Mouse (Mus musculus): ENCODE measurements around the gene Cenpe.
A peak's percentile ranks its signal among the peaks of the same experiment; 100 is the strongest.

Gene Cenpe

DNA sequence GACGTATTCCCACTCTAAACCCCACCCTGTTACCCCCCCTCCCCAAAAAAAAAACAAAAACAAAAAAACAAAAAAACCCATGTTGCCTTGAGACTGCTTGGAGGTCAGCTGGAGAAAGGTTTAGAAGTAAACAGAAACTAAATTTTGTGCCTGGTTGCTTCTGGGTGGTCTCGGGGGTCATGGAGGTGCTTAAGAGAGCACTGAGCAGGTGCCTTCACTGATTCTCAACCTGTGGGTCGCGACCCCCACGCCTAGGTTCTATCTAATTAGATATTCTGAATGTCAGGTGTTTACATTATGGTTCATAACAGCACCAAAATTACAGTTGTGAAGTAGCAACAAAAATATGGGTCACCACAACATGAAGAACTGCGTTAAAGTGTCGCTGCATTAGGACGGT is 69.4 kb downstream of the Cenpe start:
- DNase-seq: no peak

DNA sequence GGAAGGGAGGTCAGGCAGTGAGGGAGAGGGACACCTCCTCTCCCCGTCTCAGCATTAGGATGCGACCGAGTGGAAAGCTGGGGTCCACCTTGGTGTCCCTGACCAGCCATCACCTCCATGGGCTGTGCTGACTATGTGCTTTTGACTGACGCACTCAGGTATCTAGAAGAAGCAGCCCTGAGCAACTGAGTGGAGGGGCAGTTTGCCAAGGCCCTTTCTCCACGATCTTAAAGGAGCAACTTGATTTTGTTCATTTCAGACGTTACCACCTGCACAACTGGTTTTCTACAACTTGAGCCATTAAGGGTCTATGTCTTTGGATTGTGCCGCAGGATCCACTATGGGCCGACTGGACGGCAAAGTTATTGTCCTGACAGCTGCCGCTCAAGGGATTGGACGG is 72.9 kb downstream of the Cenpe start:
- DNase-seq: no peak

DNA sequence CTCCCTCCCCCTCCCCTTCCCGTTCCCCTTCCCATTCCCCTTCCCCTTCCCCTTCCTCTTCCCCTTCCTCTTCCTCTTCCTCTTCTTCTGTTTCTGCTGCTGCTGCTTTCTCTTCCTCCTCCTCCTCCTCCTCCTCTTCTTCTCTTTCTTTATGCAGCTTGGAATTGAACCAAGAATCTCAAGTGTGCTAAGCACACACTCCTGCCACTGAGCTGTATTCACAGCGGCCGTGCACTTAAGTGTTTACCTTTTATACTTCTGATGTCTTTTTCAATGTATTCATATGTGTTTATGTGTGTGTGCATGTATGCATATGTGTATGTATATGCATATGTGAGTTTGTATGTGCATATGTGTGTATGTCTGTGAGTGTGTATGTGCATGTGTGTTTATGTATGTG is 73.5 kb downstream of the Cenpe start:
- DNase-seq: no peak

- DNase-seq: no peak
These were observed 75.9 kb downstream of the Cenpe start for GRCm38 (mm10) chr3:135288138-135288750.

DNA sequence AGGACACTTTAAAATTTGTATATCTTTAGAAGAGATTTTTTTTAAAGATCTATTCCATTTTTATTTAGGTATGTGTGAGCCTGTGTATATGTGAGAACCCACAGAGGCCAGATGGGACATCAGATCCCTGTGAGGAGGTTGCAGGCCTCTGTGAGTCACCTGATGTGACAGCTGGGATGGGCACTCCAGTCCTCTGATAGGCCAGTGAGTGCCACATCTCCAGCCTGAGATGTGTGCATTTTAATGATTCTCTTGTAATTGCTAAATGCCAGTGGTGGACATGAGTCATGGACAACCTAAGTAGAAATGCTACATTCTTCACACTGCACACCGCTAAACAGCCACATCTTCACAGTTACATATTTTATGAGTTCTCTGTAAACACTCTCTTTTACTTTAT is 76.8 kb downstream of the Cenpe start:
- no peak for DNase-seq

DNA sequence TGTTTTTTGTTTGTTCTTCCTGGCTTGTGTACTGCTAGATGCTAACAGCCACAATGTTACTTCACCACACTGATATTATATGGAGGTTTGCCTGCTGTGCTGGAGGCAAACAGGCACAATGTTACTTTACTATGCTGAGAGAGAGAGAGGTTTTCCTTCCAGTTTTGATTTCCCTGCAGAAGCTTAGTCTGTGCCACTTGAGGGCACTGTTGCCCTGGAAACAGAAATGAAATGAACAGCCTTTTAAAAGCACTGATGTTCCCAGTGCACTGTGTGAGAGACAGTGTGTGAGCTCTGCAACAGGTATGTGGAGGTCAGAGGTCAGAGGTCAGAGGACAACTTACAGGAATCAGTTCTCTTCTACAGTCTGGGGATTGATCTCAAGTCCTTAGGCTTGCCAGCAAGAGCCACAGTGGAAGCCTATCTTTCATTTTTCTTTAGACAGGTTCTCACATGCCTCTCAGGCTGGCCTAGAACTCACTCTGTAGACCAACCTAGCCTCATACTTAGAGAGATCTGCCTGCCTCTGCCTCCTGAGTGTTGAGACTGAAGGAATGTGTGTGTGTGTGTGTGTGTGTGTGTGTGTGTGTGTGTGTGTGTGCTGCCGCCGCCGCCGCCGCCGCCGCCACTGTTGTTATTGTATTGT is 78.0 kb downstream of the Cenpe start:
- DNase-seq: peak; percentile 68

DNA sequence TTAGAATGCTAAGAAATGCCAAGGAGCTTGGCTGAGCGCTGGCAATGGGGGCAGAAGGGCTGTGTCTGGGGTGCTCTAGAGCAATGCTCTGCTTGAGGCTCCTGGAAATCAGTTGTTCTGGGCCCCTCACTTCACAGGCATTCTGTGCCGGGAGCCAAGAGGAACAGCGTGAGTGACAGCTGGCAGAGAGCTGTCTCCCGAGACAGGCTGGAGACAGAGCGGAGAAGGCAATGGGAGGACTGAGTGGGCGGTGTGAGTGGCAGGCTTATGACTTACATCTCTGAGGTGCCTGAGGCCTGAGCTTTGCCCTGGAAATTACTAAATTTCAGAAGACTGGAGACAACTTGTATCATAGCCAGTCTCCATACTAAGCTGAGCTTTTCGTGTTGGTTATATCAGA is 81.4 kb downstream of the Cenpe start:
- no peak for DNase-seq

DNA sequence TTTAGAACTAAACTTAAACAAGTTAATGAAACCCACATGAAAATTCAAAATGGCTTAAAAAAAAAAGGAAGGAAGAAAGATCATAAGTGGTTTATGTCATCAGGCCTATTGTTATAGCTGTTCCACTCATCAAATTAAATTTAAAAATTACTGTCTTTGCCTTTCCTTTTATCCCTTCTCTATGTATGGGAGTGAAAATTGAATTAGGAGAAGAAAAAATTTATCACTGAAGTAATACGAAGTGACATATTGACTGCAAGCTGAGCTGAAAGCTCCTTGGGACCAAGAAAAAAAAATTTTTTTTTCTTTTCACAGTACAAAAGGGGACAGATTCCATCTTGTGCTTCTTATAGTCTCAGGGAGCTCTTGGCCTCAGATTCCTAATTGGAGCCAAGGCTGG is 83.2 kb downstream of the Cenpe start:
- DNase-seq: no peak

DNA sequence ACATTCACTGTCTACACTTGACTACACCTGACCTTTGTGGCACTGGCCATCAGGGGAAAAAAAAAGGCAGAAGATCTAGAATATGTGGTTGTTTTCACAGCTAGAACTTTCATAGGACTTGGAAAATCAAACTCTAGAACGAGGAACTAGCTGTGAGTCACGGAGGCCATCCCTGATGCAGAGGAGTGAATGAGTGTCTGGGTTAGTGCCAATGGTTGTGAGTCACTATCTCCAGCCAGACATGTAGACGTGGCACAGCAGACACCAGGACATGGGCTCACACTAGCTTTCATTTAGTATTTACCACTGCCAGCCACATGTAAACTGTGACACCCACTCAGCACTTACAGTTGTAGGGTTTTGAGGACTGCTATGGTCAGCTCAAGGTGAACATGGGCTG is 86.2 kb downstream of the Cenpe start:
- DNase-seq: no peak

GRCm38 (mm10) chr3:135300081-135300480 is 87.7 kb downstream of the Cenpe start:
- DNase-seq: no peak

DNA sequence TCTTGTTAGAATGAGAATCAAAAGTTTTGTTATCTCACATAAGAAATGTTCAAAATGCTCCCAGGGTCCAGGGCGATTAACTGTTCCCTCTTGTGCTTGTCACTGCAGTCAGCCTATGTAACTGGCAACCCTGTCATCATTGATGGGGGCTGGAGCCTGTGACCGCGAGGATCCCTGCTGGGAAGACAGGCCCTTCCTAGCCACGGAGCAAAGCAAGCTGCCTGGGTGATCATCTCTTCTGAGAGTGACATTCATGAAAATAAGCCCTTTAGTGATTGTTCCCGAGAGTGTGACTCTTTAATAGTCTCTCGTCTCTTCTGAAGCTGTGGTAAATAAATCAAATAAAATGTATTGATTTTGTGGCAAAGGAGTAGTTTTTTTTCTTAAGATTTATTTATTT is 91.7 kb downstream of the Cenpe start:
- DNase-seq: no peak

DNA sequence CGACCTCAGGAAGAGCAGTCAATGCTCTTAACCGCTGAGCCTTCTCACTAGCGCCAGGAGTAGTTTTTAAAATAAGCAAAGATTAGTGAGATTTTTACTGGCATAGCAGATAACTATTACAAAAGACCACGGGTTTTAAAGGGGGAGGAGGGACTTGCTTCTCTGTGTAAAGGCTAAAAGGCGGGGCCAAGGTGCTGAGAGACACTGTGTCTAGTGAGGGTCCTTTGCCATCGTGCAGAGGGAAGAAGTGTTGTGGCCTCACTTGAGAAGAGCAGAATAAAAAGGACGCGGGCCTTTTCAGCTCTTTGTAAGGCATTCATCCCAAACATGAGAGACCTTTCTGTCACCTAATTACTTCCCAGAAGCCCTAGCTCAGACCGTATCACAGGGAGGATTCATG is 92.2 kb downstream of the Cenpe start:
- DNase-seq: no peak

DNA sequence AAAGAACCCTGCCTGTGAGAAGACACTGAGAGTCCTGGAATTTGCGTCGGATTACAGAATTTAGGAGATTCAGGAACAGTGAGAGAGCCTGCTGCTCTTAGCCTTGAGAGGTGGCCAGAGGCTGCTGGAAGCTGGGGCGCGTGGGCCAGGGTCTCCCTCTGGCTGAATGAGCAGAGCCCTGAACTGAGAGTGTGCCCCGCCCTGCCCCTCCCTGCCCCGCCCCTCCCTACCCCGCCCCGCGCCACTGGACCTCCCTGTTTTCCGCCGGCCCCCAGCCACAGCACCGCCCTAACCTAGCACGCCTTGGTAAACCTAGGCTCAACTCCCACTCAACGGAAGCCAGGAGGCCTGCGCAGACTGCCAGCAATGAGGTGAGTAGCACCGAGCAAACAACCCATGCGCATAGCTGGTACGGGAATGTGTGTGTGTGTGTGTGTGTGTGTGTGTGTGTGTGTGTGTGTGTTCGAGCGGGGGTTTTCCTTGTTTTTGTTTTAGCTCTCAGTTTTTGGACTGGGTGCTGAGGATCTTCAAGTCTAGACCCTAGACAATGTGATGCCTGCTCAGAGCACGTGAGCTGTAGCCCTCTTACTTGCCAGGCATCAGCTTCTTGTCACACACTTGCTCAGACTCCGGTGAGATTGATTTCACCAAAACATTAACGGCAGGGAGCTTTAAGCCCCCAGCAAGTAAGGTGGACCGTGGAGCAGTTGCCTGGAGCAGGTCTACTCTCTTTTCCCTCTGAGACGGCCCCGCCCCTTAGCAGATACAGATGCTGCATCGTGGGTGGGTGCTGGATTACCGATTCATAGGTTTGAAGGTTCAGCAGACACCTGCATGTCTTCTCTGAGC is 95.3 kb downstream of the Cenpe start, which contains the start of gene Slc9b2:
Gene Slc9b2, plus strand, starts transcription at position 290 of the 849 bp plus-strand sequence.
- DNase-seq: peak; percentile 36

DNA sequence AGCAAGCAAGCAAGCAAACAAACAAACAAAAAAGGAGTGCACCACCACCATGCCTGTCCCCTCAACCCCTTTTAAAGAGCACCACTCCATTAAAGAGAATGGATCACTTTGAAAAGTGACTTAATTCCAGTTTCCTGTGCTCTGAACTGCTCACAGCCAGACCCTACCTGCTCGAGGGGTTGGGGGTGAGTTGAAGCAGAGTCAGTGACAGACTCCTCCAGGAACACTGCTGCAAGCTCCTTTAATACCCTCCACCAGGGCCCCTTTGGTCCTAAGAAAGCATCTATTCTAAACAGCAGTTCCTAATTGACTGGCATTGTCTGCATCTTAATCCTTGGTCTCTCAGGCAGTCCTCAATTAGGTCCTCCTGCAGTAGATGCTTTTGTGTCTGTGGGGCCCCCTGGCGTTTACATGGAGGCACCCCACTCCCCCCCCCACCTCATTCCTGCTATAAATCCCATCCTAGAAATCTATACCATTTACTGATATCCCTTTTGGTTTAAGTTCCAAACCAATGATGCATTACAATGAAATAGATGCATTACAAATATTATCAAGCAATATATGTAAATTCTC is 100.7 kb downstream of the Cenpe start:
- no peak for DNase-seq

DNA sequence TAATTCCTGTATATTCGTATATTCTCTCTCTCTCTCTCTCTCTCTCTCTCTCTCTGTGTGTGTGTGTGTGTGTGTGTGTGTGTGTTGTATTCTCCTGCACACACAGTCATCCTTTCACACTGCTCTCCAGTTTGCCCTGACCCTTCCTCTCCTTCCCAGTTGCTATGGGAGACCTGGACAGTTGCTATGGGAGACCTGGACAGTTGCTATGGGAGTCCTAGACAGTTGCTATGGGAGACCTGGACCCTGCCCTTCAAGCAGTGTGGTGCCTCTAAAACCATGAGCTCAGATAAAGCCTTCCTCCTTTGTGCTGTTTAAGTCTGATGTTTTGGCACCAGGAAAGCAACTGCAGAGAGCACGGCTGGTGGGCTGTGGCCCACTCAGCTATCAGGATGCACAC is 101.4 kb downstream of the Cenpe start:
- no peak for DNase-seq

GRCm38 (mm10) chr3:135314811-135315210 is 102.5 kb downstream of the Cenpe start:
- no peak for DNase-seq

- no peak for DNase-seq
These were observed 103.5 kb downstream of the Cenpe start for GRCm38 (mm10) chr3:135315720-135316425.

DNA sequence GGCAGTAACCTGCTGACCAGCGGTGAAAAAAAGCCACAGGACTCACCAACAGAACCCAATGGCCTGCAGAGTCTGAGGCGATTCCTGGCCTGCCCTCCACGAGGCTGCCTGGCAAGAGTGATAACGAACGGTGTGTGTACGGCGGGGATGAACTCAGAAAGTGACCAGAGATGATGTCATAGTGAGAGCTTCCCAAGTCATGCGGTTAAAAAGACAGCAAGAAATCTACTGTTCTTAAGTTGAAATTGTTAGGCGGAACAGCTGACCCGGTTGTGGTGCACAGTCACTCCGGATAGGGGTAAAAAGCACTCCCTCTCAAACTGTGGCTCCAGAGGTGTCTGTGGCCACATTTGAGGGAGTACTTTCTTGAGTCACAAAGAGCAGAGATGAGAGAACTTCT is 106.0 kb downstream of the Cenpe start:
- DNase-seq: no peak
